Mouse (Mus musculus): Measurements from ENCODE around the gene L3mbtl2.
"Not testable (repeated sequence)": the region's sequence is repeated elsewhere in the genome, so short reads cannot be mapped to it uniquely, and the experiment has no call there.

The L3mbtl2 gene

DNA sequence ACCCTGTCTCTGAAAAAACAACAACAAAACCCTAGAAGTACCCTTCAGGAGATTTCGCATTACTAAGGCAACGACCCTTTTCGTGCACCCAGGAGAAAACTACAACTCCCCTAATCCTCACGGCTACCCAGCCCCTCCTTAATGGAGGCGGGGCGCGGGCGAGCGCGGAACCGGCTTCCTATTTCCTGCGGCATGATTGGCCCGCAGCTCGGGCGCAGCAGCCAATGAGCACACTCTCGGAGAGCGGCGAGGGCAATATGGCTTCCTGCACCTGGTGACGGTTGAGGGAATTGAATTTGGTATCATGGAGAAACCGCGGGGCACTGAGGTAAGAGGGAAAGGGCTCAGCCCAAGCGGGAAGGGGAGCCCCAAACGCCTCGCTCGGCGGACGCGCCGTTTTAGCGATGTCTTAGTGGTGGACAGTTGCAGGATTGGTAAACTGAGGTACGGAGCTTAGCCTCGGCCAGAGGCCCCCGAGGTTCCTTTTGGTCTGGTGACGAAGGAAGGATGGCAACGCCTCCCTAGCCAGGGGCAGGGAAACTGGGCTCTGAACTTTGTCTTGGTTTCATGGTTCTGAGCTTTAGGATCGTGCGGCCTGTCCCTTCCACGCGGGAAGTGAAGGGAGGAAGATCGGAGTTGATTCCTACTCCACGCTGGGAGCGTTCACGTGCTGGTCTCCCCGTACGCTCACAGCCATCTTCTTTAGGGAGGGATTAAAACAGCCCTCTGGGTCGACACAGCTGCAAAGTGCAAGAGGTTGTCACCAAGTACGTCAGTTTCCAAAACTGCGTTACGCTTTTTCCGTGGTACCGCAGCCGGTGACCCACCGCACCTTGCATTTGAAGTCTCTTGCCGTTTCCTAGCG, at the start of gene L3mbtl2:
Gene L3mbtl2, plus strand, starts transcription at position 193 of the 865 bp plus-strand sequence.
- DNase-seq (ENCODE audit: low spot score in 2 of 2), result peak; percentile 73 to 83

DNA sequence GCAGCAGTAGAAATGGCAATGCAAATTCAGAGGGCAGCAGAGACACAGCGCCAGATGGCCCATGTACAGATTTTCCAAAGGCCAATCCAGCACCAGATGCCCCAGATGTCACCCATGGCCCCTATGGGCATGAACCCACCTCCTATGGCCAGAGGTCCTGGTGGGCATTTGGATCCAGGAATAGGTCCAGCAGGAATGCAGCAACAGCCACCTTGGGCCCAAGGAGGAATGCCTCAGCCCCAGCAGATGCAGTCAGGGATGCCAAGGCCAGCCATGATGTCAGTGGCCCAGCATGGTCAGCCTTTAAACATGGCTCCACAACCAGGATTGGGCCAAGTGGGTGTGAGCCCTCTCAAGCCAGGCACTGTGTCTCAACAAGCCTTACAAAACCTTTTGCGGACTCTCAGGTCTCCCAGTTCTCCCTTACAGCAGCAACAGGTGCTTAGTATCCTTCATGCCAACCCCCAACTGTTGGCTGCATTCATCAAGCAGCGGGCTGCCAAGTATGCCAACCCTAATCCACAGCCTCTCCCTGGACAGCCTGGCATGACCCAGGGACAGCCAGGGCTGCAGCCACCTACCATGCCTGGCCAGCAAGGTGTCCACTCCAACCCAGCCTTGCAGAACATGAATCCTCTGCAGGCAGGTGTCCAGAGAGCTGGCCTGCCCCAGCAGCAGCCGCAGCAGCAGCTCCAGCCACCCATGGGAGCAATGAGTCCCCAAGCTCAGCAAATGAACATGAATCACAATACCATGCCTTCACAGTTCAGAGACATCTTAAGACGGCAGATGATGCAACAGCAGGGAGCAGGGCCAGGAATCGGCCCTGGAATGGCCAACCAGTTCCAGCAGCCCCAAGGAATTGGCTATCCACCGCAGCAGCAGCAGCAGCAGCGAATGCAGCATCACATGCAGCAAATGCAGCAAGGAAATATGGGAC, 13.9 kb upstream of the L3mbtl2 start:
- DNase-seq (ENCODE audit: low spot score in 2 of 2), result no peak

DNA sequence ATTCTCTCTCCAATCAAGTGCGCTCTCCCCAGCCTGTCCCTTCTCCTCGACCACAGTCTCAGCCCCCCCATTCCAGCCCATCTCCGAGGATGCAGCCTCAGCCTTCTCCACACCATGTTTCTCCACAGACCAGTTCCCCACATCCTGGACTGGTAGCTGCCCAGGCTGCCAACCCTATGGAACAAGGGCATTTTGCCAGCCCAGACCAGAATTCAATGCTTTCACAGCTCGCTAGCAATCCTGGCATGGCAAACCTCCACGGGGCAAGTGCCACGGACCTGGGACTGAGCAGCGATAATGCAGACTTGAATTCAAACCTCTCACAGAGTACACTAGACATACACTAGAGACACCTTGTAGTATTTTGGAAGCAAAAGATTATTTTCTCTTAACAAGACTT, 13.1 kb upstream of the L3mbtl2 start:
- no peak for DNase-seq (ENCODE audit: low spot score in 2 of 2)

GRCm38 (mm10) chr15:81661701-81662100, 2.0 kb upstream of the L3mbtl2 start:
- no peak for DNase-seq (ENCODE audit: low spot score in 2 of 2)

DNA sequence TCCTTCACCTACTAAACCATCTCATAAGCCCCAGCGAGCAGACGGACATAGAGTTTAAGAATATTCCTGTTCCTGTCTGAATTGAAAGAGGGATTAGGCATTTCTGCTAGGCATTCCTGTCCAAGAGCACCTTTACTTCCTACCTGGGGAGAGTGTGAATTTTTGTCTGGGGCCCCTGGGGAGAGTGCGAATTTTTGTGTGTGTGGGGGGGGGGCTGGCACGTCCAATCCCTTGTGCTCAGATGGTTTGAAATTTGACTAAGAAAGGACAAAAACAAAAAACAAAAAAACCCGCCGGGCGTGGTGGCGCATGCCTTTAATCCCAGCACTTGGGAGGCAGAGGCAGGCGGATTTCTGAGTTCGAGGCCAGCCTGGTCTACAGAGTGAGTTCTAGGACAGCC, 408 bp upstream of the L3mbtl2 start:
- DNase-seq (ENCODE audit: low spot score in 2 of 2), result no peak

DNA sequence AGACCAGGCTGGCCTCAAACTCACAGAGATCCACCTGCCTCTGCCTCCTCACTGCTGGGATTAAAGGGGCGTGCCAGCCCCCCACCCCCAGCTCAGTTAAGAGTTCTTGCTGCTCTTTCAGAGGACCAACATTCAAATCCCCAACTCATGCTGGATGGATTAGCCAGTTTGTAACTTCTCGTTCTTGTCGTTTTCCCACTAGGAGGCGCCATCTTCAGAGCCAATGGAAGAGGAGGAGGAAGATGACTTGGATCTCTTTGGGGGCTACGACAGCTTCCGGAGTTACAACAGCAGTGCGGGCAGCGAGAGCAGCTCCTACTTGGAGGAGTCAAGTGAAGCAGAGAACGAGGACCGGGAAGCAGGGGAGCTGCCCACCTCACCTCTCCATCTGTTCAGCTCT, 3.3 kb downstream of the L3mbtl2 start:
- no peak for DNase-seq (ENCODE audit: low spot score in 2 of 2)

- no peak for DNase-seq (ENCODE audit: low spot score in 2 of 2)
These were observed 6.5 kb downstream of the L3mbtl2 start for GRCm38 (mm10) chr15:81670231-81670640.

DNA sequence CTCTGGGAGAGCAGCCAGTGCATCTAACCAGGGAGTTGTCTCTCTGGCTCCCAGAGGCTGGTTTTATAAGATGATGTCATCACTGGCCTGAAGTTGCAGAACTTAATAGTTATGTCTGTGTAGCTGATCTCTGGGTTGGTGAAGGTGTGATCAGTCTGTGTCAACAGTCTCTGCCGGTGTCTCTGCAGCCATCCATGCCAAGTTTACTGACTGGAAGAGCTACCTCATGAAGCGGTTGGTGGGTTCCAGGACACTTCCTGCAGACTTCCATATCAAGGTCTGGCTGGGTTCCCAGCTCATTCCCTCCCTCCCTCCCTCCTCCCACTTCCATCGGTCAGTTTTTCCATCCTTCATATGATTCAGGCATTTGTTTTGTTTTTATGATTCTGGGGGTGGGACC, 12.9 kb downstream of the L3mbtl2 start:
- no peak for DNase-seq (ENCODE audit: low spot score in 2 of 2)

GRCm38 (mm10) chr15:81680301-81680805, 16.7 kb downstream of the L3mbtl2 start:
- no peak for DNase-seq (ENCODE audit: low spot score in 2 of 2)

DNA sequence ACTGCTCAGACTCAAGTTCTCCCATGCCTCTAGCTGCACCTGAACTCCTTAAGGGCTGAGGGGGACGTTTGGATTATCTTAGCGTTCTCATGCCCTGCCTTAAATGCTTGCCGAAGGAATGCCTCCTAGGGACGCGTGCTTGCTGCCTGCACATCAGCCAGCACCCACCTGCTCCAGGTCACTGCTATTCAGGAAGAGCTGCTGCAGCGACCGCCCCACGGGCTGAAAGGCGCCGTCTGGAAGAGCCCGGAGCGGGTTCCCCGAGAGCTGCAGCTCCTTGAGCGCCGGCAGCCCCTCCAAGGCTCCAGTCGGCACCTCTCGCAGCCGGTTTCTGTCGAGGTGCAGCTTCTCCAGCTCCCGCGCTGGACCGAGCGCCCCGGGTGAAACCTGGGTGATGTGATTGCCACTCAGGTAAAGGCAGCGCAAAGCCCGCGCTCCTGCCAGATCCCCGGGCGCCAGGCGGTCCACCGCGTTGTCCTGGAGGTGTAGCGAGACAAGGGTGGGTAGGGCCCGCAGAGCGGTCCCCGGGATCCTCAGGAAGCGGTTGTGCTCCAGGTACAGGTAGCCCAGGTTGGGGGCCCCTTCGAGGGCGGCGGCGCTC, 29.8 kb downstream of the L3mbtl2 start:
- DNase-seq (ENCODE audit: low spot score in 2 of 2), result peak in 1 of 2 experiments; percentile 25

- DNase-seq (ENCODE audit: low spot score in 2 of 2), result peak; percentile 52 to 67
These were observed 30.5 kb downstream of the L3mbtl2 start for GRCm38 (mm10) chr15:81693967-81694881.

DNA sequence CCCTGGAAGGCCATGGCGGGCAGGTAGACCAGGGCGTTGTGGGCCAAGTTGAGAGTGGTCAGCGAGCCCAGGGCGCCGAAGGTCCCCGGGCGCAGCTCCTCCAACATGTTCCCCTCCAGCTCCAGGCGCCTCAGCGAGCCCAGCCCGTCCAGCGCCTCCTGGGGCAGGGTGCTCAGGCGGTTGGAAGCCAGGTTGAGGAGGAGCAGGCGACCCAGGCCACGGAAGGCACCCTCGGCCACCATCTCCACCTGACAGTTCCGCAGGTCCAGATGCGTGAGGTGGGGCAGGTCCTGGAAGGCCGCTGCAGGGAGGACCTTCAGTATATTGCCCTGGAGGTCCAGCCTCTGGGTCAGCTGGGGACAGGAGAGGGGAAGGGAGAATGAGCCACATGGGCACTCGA, 31.2 kb downstream of the L3mbtl2 start:
- DNase-seq (ENCODE audit: low spot score in 2 of 2), result no peak

GRCm38 (mm10) chr15:81697175-81697574, 33.5 kb downstream of the L3mbtl2 start, which contains the start of gene Chadl:
Gene Chadl (minus strand): TSS chr15:81697287.
- DNase-seq (ENCODE audit: low spot score in 2 of 2), result no peak

DNA sequence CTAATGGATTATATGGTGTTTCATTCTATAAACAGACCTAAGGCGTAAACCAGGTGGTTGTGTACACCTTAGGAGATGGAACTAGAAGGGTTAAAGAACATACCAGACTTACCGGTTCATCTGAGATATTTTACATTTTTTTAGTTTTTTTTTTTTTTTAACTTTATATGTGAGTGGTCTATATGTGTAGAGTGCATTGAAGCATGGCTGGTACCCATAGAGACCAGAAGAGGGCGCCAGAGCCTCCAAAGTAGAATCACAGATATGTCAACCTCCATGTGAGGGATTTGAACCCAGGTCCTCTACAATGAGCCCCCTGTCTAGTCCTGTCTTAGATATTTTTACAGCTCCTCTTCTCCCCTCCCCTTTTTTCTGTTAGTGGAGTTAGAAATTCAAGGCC, 34.2 kb downstream of the L3mbtl2 start:
- DNase-seq (ENCODE audit: low spot score in 2 of 2), result no peak

DNA sequence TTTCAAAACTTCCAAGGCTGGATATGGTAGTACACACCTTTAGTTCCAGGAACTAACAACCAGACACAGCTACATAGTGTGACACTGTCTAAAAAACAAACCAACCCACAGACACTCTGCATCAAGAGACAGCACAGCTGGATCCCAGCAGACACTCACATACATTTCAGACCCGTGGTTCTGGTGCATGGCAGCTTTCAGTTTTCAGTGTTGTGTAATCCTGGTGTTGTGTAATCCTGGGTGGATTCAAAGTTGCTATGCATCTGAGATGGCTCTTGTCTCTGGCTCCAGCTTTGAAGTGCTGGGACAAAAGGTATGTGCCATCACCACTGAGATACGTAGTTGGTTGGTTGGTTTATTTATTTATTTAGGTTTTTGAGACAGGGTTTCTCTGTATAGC, 34.8 kb downstream of the L3mbtl2 start:
- no peak for DNase-seq (ENCODE audit: low spot score in 2 of 2)

- no peak for DNase-seq (ENCODE audit: low spot score in 2 of 2)
These were observed 36.5 kb downstream of the L3mbtl2 start for GRCm38 (mm10) chr15:81700161-81700560.

- no peak for DNase-seq (ENCODE audit: low spot score in 2 of 2)
These were observed 36.9 kb downstream of the L3mbtl2 start for GRCm38 (mm10) chr15:81700601-81701000.

DNA sequence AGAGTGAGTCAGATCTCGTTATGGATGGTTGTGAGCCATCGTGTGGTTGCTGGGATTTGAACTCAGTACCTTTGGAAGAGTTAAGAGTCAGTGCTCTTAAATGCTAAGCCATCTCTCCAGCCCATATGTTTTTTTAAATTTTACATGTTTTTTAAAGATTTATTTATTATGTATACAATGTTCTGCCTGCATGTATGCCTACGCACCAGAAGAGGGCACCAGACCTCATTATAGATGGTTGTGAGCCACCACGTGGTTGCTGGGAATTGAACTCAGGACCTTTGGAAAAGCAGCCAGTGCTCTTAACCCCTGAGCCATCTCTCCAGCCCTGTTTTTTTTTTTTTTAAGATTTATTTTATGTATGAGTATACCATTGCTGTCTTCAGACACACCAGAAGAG, 37.7 kb downstream of the L3mbtl2 start:
- DNase-seq (ENCODE audit: low spot score in 2 of 2), result not testable (repeated sequence)

DNA sequence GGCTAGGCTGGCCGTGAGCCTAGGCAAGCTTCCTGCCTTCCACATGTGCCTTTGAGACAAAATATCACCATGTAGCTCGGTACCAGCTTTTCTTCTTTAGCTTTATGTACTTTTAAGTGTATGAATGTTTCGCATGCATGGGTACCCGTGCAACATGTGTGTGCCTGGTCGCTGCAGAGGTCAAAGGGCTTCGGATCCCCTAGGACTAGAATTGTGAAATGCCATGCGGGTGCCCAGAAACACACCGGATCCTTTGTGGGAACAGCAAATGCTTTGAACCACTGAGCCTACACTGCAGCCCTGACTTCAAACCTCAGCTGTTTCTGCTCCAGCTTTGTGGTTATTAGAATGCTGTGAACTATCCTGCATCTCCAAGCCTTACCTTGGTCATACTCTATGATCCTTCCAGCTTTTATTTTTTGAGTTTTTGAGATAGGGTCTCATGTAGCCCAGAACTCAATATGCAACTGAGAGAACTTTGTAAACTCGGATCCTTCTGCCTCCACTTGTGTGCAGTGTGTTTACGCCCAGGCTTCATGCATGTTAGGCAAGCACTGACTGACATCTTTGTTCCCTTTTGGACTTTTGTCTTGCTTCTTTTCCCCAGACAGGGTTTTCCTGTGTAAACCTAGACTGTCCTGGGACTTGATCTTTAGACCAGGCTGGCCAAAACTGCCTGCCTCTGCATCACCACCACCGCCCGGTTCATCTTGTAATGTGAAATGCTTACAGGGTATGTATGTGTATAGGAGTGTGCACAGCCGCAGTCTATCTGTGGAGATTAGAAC, 38.8 kb downstream of the L3mbtl2 start:
- no peak for DNase-seq (ENCODE audit: low spot score in 2 of 2)

GRCm38 (mm10) chr15:81703094-81703489, 39.4 kb downstream of the L3mbtl2 start:
- no peak for DNase-seq (ENCODE audit: low spot score in 2 of 2)

Data from frontal cortex, postnatal 25 days (tissue).